Mouse (Mus musculus) intestine, postnatal 0 days (tissue): ENCODE results near the gene Cacna1c. TPM values are rescaled to one million over a fixed set of nuclear protein-coding genes. Genes with fewer than 3 reads are reported as not detected.

ENCODE experiments used
- ATAC-seq: fragments of 200-750 bp; cut with Nextera tagmentation; 2 replicates; pipeline ENCODE4 v1.8.0; 2017; ENCODE audit warnings: mild to moderate bottlenecking, moderate TSS enrichment, moderate library complexity
- H3K27ac ChIP-seq: fragments of 300-500 bp; sonication (generic); 2 replicates; pipeline ENCODE4 v1.5.1; 2014; ENCODE audit warnings: mild to moderate bottlenecking, low read depth, low read length, moderate library complexity
- H3K27me3 ChIP-seq: fragments of 300-500 bp; sonication (generic); replicated peaks from 2 replicates; pipeline ENCODE4 v1.6.1; 2014; ENCODE audit warnings: low read length, mixed read lengths; ENCODE audit not compliant: control insufficient read depth, insufficient read depth
- H3K36me3 ChIP-seq: fragments of 300-500 bp; sonication (generic); 2 replicates; pipeline ENCODE4 v1.6.1; 2014; ENCODE audit warnings: mild to moderate bottlenecking, moderate library complexity; ENCODE audit not compliant: control insufficient read depth, insufficient read depth
- H3K4me1 ChIP-seq: fragments of 300-500 bp; sonication (generic); replicated peaks from 2 replicates; pipeline ENCODE4 v1.6.1; 2014; ENCODE audit warnings: antibody characterized with exemption, low read length, mixed read lengths; ENCODE audit not compliant: control insufficient read depth, insufficient read depth
- H3K4me2 ChIP-seq: fragments of 300-500 bp; sonication (generic); replicated peaks from 2 replicates; pipeline ENCODE4 v1.6.1; 2014; ENCODE audit warnings: low read depth, mild to moderate bottlenecking, moderate library complexity
- H3K4me3 ChIP-seq: fragments of 300-500 bp; sonication (generic); 2 replicates; pipeline ENCODE4 v1.5.1; 2014; ENCODE audit warnings: low read depth, low read length
- H3K9ac ChIP-seq: fragments of 300-500 bp; sonication (generic); 2 replicates; pipeline ENCODE4 v1.6.1; 2014; ENCODE audit warnings: mild to moderate bottlenecking, low read depth, low read length
- H3K9me3 ChIP-seq: fragments of 300-500 bp; sonication (generic); 2 replicates; pipeline ENCODE4 v1.6.1; 2016; ENCODE audit warnings: mixed run types; ENCODE audit not compliant: control insufficient read depth
- CTCF ChIP-seq: sonication (generic); IDR thresholded peaks from 2 replicates; pipeline ENCODE4 v1.5.1; 2016; ENCODE audit warnings: low read depth, mild to moderate bottlenecking, control low read depth, antibody characterized with exemption, moderate library complexity
- WGBS: fragments of 180-500 bp; shearing (Covaris S2); extraction: QIAGEN DNeasy Blood & Tissue Kit; methylation state at CpG from one replicate; pipeline ENCODE4 v1.1.7; 2014; 5-methylcytosine and 5-hydroxymethylcytosine counted together
- polyA plus RNA-seq: library from polyadenylated mRNA; unstranded; fragments of >200 nt; fragmentation: Nextera tagmentation; extraction: Ambion mirVana; gene quantifications from 2 replicates; pipeline ENCODE4 v1.2.1, GENCODE M21; 2015

The Cacna1c gene
- polyA plus RNA-seq, 1 experiment from 2014 or later: 1.2 TPM

DNA sequence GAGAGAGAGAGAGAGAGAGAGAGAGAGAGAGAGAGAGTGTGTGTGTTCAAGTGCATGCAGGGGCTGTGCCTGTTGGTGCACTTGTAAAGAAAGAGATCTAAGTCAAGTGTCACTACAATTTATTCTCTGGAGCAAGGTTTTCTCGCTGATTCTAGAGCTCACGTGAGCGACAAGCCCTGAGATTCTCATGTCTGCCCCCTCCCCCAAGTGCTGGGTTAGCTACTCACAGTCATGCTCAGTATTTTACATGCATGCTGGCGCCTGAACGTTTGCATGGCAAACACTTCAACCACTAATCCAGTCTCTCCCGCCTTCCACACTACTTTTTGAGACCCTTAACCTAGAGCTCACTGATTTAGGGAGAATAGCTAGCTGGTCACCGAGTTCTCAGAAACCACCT lies 99.7 kb downstream of the Cacna1c start:
- TF ChIP-seq CTCF: no peak
- H3K27ac ChIP-seq: no peak overlapping the region
- no peaks in the 10 kb centered on the region for H3K4me1 ChIP-seq
- ATAC-seq: no peak
- no peak overlapping the region for H3K4me2 ChIP-seq
- H3K9me3 ChIP-seq: no peaks in the 10 kb centered on the region
- no peaks in the 10 kb centered on the region for H3K27me3 ChIP-seq
- no peaks in the 10 kb centered on the region for H3K36me3 ChIP-seq
- H3K4me3 ChIP-seq: no peak overlapping the region
- no peak overlapping the region for H3K9ac ChIP-seq
- 65% methylated on average over 7 of the region's 7 CpGs for WGBS

DNA sequence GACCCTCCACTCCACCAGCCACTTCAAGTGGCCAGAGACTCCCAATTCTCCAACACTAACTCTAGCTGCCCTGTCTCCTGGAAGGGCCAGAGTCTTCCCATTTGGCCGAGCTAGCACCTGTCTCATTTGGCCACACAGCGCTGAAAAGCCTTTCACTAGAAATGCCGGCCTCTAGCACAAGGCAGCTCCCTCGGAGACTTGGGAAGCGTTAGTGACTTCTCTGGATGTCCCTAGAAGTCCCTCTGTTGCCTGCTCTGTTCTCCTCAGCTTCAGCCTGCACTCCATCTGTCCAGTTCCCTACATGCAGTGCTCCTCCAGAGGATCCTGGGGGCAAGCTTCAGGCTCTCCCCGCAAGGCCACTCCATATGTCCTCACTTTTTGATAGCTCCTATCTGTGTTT lies 101.1 kb downstream of the Cacna1c start:
- no peaks in the 10 kb centered on the region for H3K9me3 ChIP-seq
- no peaks in the 10 kb centered on the region for H3K4me1 ChIP-seq
- 77% methylated on average over 6 of the region's 6 CpGs for WGBS
- H3K36me3 ChIP-seq: no peaks in the 10 kb centered on the region
- no peak overlapping the region for H3K27ac ChIP-seq
- no peak for ATAC-seq
- no peaks in the 10 kb centered on the region for H3K27me3 ChIP-seq
- no peak overlapping the region for H3K4me2 ChIP-seq
- no peak overlapping the region for H3K4me3 ChIP-seq
- TF ChIP-seq CTCF: no peak
- no peak overlapping the region for H3K9ac ChIP-seq

DNA sequence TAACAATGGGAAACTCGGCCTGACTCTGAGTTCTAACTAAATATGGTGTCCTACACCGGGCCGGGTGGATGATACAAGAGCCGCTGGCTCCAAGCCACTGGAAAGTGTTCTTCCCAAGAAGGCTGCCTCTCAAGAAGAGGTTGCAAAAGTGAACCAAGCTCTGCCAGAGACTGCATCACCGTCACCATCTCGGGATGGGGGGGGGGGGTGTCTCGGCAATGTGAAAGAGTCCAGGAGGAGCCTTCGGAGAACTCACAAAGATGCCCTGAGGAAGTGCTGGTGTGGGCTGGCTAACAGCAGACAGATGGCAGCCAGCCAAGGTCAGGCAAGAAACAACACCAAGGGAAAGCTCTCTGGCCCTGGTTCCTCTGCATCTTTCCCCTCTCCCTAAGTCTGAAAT lies 107.0 kb downstream of the Cacna1c start:
- TF ChIP-seq CTCF: no peak
- H3K4me2 ChIP-seq: no peak overlapping the region
- no peaks in the 10 kb centered on the region for H3K36me3 ChIP-seq
- H3K4me1 ChIP-seq: 0 out of 2 replicates have a peak, but pooled peaks cover 4% of the 10 kb centered on the region
- no peaks in the 10 kb centered on the region for H3K9me3 ChIP-seq
- ATAC-seq: no peak
- H3K27ac ChIP-seq: peak overlapping the region; percentile 28; the same call in 1 of the 2 replicates
- H3K4me3 ChIP-seq: no peak overlapping the region
- no peak overlapping the region for H3K9ac ChIP-seq
- WGBS: 66% methylated on average over 8 of the region's 8 CpGs
- no peaks in the 10 kb centered on the region for H3K27me3 ChIP-seq

DNA sequence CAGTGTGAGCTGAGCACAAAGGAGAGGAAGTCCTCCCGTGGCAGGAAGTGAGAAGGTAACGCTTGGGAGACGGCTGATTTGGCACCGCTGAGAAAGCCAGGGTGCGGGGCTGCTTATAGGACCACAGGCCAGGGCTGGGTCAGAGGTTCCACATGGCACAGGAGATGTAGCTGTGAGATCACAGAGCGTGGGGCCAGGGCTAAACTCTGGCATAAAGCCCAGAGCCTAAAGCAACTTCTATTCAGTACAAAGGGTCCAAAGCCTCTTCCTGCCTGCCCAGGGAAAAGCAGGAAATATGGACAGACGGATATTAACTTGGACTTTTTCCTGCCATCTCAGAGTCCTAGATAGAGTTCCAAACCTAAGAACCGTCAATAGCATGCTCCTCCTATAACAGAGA lies 107.8 kb downstream of the Cacna1c start:
- no peak overlapping the region for H3K9ac ChIP-seq
- no peak for ATAC-seq
- 56% methylated on average over 8 of the region's 8 CpGs for WGBS
- no peak for TF ChIP-seq CTCF
- no peaks in the 10 kb centered on the region for H3K9me3 ChIP-seq
- H3K27ac ChIP-seq: peak overlapping the region; percentile 35; the same call in 1 of the 2 replicates
- H3K36me3 ChIP-seq: no peaks in the 10 kb centered on the region
- H3K4me1 ChIP-seq: 0 out of 2 replicates have a peak, but pooled peaks cover 4% of the 10 kb centered on the region
- H3K27me3 ChIP-seq: no peaks in the 10 kb centered on the region
- H3K4me3 ChIP-seq: no peak overlapping the region
- H3K4me2 ChIP-seq: no peak overlapping the region

DNA sequence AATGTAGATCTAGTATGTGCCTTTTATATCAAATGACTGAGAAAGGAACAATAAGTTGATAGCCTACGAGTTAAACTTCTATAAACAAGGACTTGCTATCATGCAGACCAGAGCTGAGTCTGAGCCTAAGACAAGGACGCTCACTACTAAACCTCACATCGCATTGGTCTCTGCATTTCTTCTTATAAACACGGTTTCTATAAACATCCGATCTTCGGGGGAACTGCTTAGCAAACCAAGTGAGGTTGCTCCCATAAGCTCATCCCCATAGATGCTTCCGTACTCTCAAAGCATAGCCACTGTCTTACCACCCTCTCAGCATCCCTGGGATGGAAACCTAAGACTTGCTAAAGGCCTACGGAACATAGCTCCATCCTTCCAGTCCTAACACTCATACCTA lies 108.3 kb downstream of the Cacna1c start:
- 0 out of 2 replicates have a peak, but pooled peaks cover 4% of the 10 kb centered on the region for H3K4me1 ChIP-seq
- TF ChIP-seq CTCF: no peak
- 72% methylated on average over 8 of the region's 8 CpGs for WGBS
- H3K4me3 ChIP-seq: no peak overlapping the region
- no peaks in the 10 kb centered on the region for H3K9me3 ChIP-seq
- no peaks in the 10 kb centered on the region for H3K36me3 ChIP-seq
- H3K9ac ChIP-seq: no peak overlapping the region
- no peaks in the 10 kb centered on the region for H3K27me3 ChIP-seq
- peak overlapping the region; percentile 35; the same call in 1 of the 2 replicates for H3K27ac ChIP-seq
- no peak for ATAC-seq
- no peak overlapping the region for H3K4me2 ChIP-seq

DNA sequence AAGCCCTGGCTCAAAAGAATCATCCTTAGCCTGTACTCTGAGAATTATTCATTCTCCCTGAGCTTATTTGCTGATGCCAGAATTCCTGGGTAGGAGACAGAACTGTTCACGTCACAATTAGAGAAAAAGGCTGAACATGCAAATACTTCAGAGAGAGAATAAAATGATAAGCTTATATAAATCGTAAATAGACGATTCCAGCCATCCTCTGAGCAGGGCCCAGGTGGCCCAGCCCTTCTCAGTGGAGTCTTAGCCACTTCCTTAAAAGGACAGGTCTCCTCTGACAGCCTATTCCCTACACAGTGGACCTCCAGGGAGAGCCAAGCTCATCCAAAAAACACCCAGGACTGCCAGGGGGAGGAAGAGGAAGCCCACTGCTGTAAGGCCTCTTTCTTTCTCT lies 110.4 kb downstream of the Cacna1c start:
- no peak for ATAC-seq
- no peak overlapping the region for H3K27ac ChIP-seq
- 0 out of 2 replicates have a peak, but pooled peaks cover 4% of the 10 kb centered on the region for H3K4me1 ChIP-seq
- H3K9me3 ChIP-seq: no peaks in the 10 kb centered on the region
- no peaks in the 10 kb centered on the region for H3K27me3 ChIP-seq
- H3K4me2 ChIP-seq: no peak overlapping the region
- H3K4me3 ChIP-seq: no peak overlapping the region
- no peak overlapping the region for H3K9ac ChIP-seq
- no peak for TF ChIP-seq CTCF
- H3K36me3 ChIP-seq: no peaks in the 10 kb centered on the region
- WGBS: 46% methylated on average over 3 of the region's 3 CpGs

DNA sequence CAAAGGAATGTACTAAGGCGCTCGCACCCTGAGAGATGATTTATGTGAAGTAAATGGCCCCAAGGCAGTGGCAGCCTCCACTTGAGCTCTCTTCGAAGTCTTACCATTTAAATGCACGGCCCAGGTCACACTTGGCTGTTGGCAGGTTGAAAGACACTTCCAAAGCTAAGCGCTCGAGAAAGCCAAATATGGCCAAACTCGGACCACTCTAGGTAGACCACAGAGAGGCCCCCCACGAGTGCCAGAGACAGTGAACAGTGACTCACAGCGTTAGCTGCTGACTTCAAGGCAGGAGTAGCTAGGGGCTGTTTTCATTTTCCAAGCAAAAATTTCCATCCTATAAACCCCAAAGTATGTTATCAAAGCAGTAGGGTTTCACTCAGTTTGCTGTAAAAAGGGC lies 111.7 kb downstream of the Cacna1c start:
- no peak overlapping the region for H3K27ac ChIP-seq

More for the DNA sequence above, 111.7 kb downstream of the Cacna1c start:
- H3K4me2 ChIP-seq: no peak overlapping the region
- no peaks in the 10 kb centered on the region for H3K27me3 ChIP-seq
- no peak overlapping the region for H3K9ac ChIP-seq
- ATAC-seq: no peak
- no peaks in the 10 kb centered on the region for H3K9me3 ChIP-seq
- H3K36me3 ChIP-seq: no peaks in the 10 kb centered on the region
- H3K4me1 ChIP-seq: 0 out of 2 replicates have a peak, but pooled peaks cover 4% of the 10 kb centered on the region
- H3K4me3 ChIP-seq: no peak overlapping the region
- WGBS: 72% methylated on average over 9 of the region's 9 CpGs
- TF ChIP-seq CTCF: no peak
